Mouse (Mus musculus) cerebellum, adult 2 months (tissue): ENCODE results near the gene Srcin1. TPM values are rescaled to one million over a fixed set of nuclear protein-coding genes. Genes with fewer than 3 reads are reported as not detected.
A peak's percentile ranks its signal among the peaks of the same experiment; 100 is the strongest.

Experiments
- DNase-seq, 2 experiments: peaks; one replicate each; pipeline ENCODE4 v3.0.0; 2021
- H3K27ac ChIP-seq: fragments of 200-500 bp; 2 replicates; pipeline ENCODE4 v1.5.1; 2012; ENCODE audit warnings: low read length, control low read depth, inconsistent platforms; ENCODE audit not compliant: insufficient read depth
- H3K27me3 ChIP-seq: fragments of 200-500 bp; 2 replicates; pipeline ENCODE4 v1.6.1; 2012; ENCODE audit warnings: inconsistent platforms, mild to moderate bottlenecking, low read length, moderate library complexity; ENCODE audit not compliant: control insufficient read depth, insufficient read depth
- H3K4me1 ChIP-seq: fragments of 200-500 bp; 2 replicates; pipeline ENCODE4 v1.6.1; 2011; ENCODE audit warnings: low read length; ENCODE audit not compliant: control insufficient read depth, insufficient read depth
- H3K4me3 ChIP-seq: fragments of 200-500 bp; replicated peaks from 2 replicates; pipeline ENCODE3; 2011; ENCODE audit warnings: mild to moderate bottlenecking, low read depth, low read length, control low read depth; ENCODE audit not compliant: insufficient read depth
- CTCF ChIP-seq: fragments of 200-500 bp; IDR thresholded peaks from 2 replicates; pipeline ENCODE4 v1.5.1; 2011; ENCODE audit warnings: low read depth, mild to moderate bottlenecking, control low read depth, low read length, moderate library complexity, borderline replicate concordance; ENCODE audit not compliant: insufficient read depth
- POLR2A ChIP-seq: fragments of 200-500 bp; IDR thresholded peaks from 2 replicates; pipeline ENCODE4 v1.6.1; 2011; ENCODE audit warnings: low read length, control low read depth, borderline replicate concordance; ENCODE audit not compliant: insufficient read depth
- WGBS: fragments of 180-500 bp; shearing (Covaris S2); methylation state at CpG from one replicate; pipeline ENCODE4 v1.1.7; 2018; 5-methylcytosine and 5-hydroxymethylcytosine counted together
- polyA plus RNA-seq: library from polyadenylated mRNA; depleted of rRNA; stranded (reverse); fragments of >200 nt; gene quantifications from 2 replicates; pipeline ENCODE4 v1.2.3, GENCODE M21; 2012

The Srcin1 gene
- polyA plus RNA-seq, 1 experiment: 127 TPM

DNA sequence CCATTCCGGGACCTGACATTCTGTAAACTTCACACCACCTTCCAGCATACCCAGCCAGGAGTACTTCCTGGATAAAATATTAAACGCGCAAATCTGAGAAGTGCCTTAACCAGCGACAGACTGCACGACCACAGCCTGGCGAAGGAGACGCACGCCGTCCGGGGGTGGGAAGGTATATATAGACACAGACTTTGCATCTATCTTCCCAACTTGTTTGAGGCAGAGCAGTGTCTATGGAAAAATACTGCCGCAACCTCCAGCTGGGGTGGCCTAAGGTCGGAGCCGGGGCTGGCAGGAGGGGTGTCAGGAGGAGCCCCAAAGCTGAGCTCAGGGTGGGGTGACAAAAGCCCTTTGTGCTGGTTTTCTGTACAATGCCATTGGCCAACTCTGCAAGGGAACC is 33.8 kb upstream of the Srcin1 start:
- Histone ChIP-seq H3K4me3 (no peak overlapping the region), H3K4me1 (peaks cover 3% of the 10 kb centered on the region), H3K27ac (peak overlapping the region; percentile 65; the same call in 1 of the 2 replicates), H3K27me3 (no peaks in the 10 kb centered on the region)
- no peak for DNase-seq
- no peak for TF ChIP-seq CTCF
- no peak for TF ChIP-seq POLR2A
- WGBS: 88% methylated on average over 13 of the region's 13 CpGs

DNA sequence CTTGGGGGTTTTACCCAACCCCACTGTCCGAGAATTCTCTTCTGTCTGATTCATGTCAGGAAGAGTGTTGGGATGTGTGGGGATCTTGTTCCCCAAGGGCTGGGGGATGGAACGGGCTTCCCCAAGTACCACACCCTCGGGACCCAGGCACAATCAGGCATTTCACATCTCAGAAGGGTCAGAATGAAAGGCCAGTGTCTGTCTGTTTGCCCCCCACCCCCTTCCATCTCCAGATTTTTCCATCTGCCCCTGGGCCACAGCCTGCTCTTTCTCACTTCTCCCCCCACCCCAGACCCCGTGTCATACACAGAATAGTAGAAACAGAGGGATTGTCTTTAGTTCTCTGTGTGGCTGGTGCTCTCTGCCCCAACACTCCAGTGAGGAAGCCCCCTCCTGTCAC is 32.9 kb upstream of the Srcin1 start:
- peak overlapping the region; percentile 65; the same call in 1 of the 2 replicates for H3K27ac ChIP-seq
- H3K4me3 ChIP-seq: no peak overlapping the region
- WGBS: 79% methylated on average over 4 of the region's 4 CpGs
- H3K27me3 ChIP-seq: no peaks in the 10 kb centered on the region
- TF ChIP-seq CTCF: no peak
- TF ChIP-seq POLR2A: no peak
- no peak for DNase-seq
- peaks cover 3% of the 10 kb centered on the region for H3K4me1 ChIP-seq

DNA sequence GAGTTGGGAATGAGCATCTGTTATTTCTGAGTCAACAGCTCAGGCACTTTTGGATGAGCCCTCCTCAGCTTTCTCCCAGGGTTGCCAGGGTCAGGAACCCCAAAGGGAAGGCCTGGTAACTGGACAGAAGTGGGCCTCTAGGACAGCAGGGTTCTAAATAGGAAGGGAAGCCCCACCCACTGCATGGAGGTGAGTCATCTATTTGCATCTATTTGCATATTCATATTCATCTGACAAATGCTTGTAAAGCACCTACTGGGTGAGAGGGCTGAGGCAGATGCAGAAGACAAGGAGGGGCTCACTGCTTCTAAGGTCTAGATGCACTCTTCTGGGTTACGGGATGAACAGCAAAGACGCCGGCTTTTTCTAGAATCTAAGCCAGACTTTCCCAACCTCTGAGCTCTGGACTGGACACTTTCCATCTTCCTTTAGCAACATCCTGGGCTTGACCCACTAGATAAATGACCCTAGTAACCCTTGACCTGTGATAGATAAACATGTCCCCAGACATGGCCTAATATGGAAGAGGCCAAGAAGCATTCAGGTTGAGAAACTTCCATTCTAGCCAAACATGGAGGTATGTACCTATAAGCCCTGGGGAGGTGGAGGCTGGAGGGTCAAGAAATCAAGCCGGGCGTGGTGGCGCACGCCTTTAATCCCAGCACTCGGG is 31.2 kb upstream of the Srcin1 start:
- Histone ChIP-seq H3K4me1 (peaks cover 3% of the 10 kb centered on the region), H3K27me3 (no peaks in the 10 kb centered on the region), H3K27ac (no peak overlapping the region), H3K4me3 (no peak overlapping the region)
- 98% methylated on average over 8 of the region's 8 CpGs for WGBS
- DNase-seq: no peak
- TF ChIP-seq CTCF (no peak), POLR2A (no peak)

DNA sequence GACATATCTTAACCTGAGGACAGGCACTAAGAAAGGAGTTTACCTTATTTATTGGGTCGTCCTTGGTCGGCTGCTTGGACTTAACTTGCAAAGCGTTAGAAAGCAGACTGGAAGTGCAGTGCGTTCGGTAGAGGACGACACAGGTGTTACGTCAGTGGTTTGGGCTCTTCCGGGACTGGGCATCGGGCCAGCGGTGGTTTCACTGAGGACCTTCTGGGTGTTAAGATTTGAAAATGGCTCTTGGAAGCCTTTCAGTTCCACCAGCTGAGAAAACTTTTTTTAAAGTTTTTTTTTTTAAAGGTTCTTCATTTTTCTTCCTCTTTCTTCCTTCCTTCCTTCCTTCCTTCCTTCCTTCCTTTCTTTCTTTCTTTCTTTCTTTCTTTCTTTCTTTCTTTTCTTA is 27.9 kb upstream of the Srcin1 start:
- WGBS: 48% methylated on average over 10 of the region's 10 CpGs
- Histone ChIP-seq H3K4me3 (no peak overlapping the region), H3K27ac (no peak overlapping the region), H3K27me3 (no peaks in the 10 kb centered on the region), H3K4me1 (no peaks in the 10 kb centered on the region)
- no peak for TF ChIP-seq CTCF
- TF ChIP-seq POLR2A: no peak
- DNase-seq: no peak

DNA sequence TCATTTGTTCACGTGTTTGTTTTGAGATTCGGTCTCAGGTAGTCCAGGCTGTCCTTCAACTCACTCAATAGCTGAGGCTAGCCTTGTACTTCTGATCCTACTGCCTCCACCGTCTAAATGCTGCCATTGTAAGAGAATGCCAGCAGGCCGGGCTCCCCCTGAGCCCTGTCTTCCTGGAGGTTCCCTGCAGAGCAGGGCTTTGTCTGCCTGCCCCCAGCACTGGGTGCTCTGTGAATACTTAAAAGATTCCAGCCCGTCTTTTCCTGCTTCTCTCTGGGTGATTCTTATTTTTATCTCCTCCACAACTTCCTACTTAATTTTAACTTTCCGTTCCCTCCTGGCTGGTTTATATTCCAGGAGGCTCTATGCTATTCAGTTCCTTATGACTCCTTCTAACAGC is 26.2 kb upstream of the Srcin1 start:
- TF ChIP-seq CTCF: no peak
- no peak for TF ChIP-seq POLR2A
- 42% methylated on average over 6 of the region's 6 CpGs for WGBS
- no peaks in the 10 kb centered on the region for H3K4me1 ChIP-seq
- no peaks in the 10 kb centered on the region for H3K27me3 ChIP-seq
- H3K27ac ChIP-seq: no peak overlapping the region
- DNase-seq: no peak
- H3K4me3 ChIP-seq: no peak overlapping the region

DNA sequence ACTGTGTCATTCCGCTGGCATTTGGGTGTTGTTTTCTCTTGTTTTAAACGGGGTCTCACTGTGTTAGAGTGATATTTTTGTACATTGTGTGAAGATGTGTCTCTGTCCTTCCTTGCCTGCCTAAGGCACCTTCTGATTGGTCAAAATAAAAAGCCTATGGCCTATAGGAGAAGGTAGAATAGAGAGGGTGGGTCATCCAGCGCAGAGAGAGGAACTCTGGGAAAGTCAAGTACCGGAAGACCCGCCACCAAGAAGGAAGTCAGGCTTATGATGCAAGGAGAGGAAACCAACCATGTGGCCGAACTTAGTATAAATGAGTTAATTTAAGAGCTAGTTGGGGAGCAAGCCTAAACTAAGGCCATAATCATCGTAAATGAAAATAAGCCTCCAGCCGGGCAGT is 23.1 kb upstream of the Srcin1 start:
- no peak overlapping the region for H3K27ac ChIP-seq
- H3K4me1 ChIP-seq: no peaks in the 10 kb centered on the region
- 91% methylated on average over 8 of the region's 8 CpGs for WGBS
- TF ChIP-seq POLR2A (no peak), CTCF (no peak)
- H3K4me3 ChIP-seq: no peak overlapping the region
- no peak for DNase-seq
- no peaks in the 10 kb centered on the region for H3K27me3 ChIP-seq

DNA sequence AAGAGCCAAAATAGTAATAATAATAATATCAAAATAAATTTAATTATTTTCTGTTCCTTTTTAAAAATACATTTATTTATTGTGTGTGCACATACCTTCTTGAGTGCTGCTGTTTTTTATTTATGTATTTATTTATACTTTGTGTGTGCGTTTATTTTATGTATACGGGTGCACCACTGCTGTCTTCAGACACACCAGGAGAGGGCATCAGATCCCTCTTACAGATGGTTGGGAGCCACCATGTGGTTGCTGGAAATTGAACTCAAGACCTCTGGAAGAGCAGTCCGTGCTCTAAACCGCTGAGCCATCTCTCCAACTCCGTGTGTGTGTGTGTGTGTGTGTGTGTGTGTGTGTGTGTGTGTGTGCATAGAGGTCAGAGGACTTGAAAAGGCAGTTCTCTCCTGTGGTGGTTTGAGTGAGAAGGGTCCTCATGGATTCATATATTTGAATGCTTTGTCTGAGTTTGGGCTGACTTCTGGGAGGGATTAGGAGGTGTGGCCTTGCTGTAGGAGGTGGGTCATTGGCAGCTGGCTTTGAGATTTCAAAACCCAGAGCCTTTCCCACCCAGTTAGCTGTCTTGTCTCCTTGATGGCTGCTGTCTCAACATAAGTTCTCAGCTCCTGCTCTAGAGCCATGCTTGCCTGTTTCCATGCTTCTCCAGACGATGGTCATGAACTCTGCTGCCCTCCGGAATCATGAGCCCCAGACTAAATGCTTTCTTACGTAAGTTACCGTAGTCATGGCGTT is 22.1 kb upstream of the Srcin1 start:
- no peak for TF ChIP-seq POLR2A
- Histone ChIP-seq H3K27ac (no peak overlapping the region), H3K4me1 (no peaks in the 10 kb centered on the region), H3K4me3 (no peak overlapping the region), H3K27me3 (no peaks in the 10 kb centered on the region)
- 80% methylated on average over 10 of the region's 10 CpGs for WGBS
- no peak for DNase-seq

DNA sequence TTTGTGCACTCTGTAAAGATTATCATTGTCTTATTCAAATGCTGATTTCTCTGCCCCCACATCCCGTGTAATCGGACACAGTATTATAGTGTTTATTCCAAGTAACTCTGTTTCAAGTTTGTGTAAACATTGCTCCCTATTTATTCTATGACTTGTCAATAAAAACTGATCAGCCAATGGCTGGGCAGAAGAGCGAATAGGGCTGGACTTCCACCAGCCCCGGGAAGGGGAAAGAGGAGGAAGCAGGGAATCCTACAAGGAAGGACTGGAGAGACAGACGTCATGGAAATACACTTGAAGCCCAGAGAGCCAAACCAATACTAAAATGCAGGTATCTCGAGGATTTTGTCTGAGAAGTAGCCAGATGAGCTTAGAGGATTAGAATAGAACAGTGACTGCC is 18.1 kb upstream of the Srcin1 start:
- Histone ChIP-seq H3K4me3 (no peak overlapping the region), H3K4me1 (peaks cover 9% of the 10 kb centered on the region), H3K27ac (no peak overlapping the region), H3K27me3 (no peaks in the 10 kb centered on the region)
- DNase-seq: no peak
- TF ChIP-seq CTCF (no peak), POLR2A (no peak)
- 74% methylated on average over 6 of the region's 6 CpGs for WGBS
